Mouse (Mus musculus): ENCODE measurements around the gene Vwa8.

- TF ChIP-seq CTCF (conservative IDR thresholded peaks at IDR 0.05; ENCODE audit: low read length) (no peak), POU5F1 (IDR thresholded peaks at IDR 0.05; ENCODE audit: borderline replicate concordance, low read length) (no peak)
These were observed 134.3 kb downstream of the Vwa8 start for GRCm38 (mm10) chr14:78983104-78983503.
